Mouse (Mus musculus): ENCODE measurements around the gene Jag2.

Jag2 gene

GRCm38 (mm10) chr12:112900641-112901040 lies 28.9 kb downstream of the Jag2 start:
- in situ Hi-C loops (cut with MboI): no loop called here

DNA sequence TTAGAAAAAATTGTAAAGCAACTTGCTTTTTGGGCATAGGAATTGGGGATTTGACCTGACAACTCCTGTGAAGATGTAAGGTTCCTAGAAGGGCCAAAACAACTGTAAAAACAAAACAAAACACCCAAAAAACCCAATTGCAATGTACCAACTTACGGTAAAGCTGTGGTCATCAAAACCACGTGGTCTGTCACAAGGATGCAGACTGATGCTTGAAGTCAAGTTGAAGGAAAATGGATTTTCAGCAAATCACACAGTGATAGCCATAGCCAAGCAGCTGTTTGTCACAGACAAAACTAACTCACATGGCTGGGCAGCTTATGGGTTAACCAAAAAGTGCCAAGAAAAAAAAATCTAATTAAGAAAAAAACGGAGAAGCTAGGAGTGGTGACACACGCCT lies 30.6 kb downstream of the Jag2 start:
- in situ Hi-C loops (cut with MboI): no loop called here

- in situ Hi-C loops (cut with MboI): no loop called here
These were observed 31.2 kb downstream of the Jag2 start for GRCm38 (mm10) chr12:112898351-112898750.

GRCm38 (mm10) chr12:112897522-112898212 lies 31.9 kb downstream of the Jag2 start:
- in situ Hi-C loops (cut with MboI): no loop called here

DNA sequence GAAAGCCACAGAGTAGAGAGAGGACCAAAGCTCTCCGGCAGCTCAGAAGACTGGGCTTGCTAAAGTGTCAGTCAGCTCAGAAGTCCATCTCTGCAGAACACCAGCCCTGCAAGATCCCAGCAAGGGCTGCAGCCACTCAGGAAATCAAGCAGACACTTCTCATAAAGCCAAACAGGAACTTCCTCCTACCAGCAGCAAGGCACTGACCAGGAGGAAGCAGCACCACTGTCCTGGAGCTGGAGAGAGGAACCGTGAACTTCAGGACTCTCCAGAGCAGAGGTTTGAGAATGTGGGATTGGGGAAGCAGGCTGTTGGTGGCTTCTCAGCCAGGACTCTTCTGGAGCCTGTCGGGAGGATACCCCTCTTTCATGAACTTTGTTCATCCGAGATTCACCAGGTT lies 34.6 kb downstream of the Jag2 start:
- in situ Hi-C loops (cut with MboI): no loop called here

DNA sequence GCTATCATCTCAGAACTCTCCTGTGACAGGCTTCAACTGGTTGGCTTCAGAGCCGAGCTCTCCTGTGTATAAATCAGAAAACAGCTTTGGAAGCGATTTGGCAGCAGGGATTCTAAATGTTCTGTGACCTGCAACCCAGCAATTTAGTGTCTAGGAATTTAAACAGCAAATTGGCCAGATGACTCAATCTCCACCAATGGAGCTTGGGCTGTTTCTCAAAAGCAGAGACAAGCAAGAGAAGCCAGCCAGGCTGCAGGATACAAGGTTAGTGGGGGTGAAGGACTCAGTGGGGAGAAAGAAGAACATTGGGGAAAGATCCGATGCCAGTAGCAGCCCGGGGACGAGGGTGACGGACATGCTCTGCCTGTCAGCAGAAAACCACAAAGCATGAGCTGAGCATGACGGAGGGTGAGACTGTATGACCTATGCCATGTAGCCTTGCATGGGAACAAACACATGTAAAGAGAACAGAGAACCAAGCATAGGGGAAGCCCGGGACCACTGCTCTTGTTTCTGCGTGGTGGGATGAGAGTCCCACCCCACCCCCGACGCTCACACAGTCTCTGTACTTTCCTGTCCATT lies 35.2 kb downstream of the Jag2 start:
- in situ Hi-C loops (cut with MboI): no loop called here

DNA sequence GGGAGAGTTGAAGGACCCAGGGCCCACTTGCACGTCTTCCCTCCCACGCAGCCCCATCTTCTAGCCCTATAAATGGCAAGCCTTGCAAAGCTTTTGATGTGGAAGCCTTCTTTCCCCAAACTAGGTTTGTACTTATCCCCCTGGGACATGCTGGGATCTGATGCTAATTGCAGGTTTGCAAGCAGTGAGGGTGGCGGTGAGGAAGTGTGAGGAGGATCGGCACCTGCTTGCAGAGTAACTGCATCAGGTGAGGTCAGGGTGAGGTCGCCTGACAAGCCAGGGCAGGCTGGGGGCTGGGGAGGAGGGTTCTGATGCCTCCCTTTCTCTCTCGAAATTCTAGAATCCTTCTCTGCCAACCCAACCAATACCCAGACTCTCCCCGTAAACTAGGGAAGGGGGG lies 44.1 kb downstream of the Jag2 start:
- in situ Hi-C loops (cut with MboI): no loop called here

DNA sequence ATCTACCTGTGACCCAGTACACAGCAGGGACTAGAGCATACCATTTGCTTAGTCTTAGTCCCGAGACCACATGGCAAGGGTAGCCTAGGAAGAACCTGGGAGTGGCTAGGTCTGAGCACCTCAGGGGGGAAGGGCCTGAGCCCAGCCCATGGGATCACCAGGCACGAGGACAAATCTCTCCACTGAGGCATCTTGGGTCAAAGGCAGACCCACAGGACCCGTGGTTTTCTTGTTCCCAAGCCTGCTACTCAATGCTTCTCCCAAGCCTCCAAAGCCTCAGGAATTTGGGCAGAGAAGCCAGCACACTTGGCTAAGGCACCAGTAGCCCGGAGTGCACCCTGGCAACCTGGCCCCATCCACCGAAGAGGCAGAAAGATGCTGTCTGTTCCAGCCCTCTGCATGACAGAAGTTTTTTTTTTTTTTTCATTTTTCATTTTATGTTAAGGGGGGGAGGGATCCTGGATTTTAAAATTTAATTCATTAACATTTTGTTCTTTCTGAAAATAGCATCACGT lies 48.2 kb downstream of the Jag2 start:
- in situ Hi-C loops (cut with MboI): no loop called here

GRCm38 (mm10) chr12:112880661-112881060 lies 48.9 kb downstream of the Jag2 start:
- in situ Hi-C loops (cut with MboI): no loop called here

GRCm38 (mm10) chr12:112879731-112880130 lies 49.8 kb downstream of the Jag2 start:
- in situ Hi-C loops (cut with MboI): no loop called here

GRCm38 (mm10) chr12:112877607-112878020 lies 52.0 kb downstream of the Jag2 start:
- in situ Hi-C loops (cut with MboI): no loop called here

- in situ Hi-C loops (cut with MboI): no loop called here
These were observed 52.5 kb downstream of the Jag2 start for GRCm38 (mm10) chr12:112877073-112877576.

DNA sequence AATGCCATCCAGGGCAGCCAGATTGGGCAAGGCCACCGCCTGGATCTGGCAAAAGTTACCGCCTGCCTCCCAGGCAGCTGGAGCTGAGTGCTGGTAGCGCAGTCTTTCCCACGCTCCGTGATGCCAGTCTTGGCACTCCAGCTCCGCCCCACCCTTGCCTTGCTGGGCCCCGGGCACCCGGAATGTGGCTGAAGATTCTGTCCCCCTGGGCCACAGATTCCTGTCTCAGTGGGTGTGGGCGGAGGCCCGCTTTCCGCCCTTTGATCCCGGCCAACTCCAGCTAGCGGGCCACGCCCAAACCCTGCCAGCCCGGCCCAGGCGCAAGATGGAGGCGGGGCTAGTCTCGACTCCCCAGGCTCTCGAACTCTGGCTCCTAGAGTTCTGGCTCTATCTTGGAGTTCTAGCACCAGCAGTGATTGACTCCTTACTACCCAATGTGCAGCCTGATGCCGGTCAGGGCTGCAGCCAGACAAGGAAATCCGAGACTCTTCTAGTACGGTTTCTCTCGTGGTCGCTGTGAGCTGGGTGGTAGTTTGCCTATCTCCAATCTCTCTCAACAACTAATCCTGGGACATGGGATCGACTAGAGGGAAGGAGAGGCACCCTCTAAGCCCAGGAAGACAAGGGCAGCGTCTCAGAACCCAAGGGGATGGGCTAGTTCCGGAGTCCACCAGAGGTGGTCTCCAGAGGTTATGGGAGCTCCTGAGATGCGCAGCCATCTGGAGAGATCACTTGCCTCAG lies 53.1 kb downstream of the Jag2 start:
- in situ Hi-C loops (cut with MboI): no loop called here

DNA sequence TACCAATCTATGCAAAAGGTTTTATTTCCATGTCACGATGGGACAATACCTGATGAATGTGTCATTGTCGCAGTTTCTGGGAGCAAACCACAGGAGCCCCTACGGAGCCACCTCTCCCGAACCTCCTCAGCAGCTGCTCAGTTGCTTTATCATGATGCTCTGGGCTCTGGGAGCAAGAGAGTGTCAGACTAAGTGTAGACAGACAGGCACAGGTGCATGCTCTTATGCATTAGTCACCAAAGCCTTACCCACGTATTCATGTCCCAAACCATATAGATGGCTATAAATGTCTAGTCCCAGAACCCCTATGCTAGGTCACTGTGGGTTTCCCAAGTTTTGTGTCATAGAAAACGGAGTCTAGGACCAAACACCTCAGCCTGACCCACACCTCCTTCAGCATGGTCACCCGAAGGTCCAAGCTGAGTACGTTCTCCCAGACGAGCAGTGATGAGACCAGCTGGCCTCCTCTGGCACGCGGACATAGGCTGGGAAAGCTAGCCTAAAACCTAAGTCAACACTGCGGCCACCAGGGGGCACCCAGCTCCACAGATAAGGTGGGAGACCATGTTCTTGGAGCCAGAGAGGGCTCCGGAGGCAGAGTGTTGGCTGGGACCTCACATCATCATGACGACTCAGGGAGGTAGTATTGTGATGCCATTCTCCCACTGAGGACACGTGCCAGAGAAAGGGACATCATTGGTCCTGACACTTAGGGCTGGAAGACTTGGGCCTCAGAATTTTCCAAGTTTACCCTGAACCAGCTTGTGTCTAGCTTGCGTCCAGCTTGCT lies 54.2 kb downstream of the Jag2 start:
- in situ Hi-C loops (cut with MboI): no loop called here

DNA sequence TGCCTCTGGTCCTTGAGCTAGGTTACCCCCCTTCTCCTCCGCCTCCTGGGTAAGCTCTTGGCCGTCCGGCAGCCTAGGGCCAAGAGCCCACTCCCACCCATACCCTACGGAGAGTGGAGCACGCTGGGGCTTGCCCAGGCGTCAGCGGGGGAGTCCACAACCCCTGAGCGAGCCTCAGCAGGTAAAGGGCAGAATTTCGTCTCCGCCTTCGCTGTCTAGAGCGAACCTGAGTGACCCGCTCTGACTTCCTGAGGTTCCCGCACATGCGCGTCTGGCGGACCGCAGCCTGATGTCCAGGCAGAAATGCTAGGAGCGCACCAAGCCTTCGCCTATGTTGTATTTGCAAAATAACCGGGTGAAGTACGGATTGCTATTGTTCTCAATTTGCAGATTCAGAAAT lies 55.4 kb downstream of the Jag2 start:
- in situ Hi-C loops (cut with MboI): no loop called here

GRCm38 (mm10) chr12:112873452-112874190 lies 56.0 kb downstream of the Jag2 start:
- in situ Hi-C loops (cut with MboI): no loop called here

- in situ Hi-C loops (cut with MboI): no loop called here
These were observed 56.6 kb downstream of the Jag2 start for GRCm38 (mm10) chr12:112872991-112873390.

- in situ Hi-C loops (cut with MboI): no loop called here
These were observed 58.3 kb downstream of the Jag2 start for GRCm38 (mm10) chr12:112871272-112871671.

GRCm38 (mm10) chr12:112870775-112871174 lies 58.8 kb downstream of the Jag2 start:
- in situ Hi-C loops (cut with MboI): no loop called here

DNA sequence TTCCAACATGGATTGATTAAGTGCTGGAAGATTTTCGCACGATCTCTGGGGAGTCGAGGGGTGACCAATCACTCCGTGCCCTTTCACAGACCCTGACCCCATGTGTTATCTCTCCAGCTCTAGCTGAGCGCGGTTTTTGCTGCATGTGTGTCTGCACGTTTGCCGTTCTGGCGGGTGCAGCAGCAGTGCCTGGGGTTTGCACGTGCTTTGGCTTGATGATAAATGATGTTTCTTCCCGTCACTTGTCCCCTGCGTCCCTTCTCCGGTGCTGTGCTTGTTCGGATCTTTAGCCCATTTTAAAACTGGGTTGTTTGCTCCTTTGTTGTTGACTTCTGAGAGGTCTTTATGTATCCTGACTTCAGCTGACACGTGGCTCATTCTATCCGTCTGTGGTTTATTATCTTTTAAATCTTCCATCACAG lies 59.8 kb downstream of the Jag2 start:
- in situ Hi-C loops (cut with MboI): no loop called here
